Mouse (Mus musculus): ENCODE measurements around the gene Taar8c.
"Not testable (repeated sequence)": the region's sequence is repeated elsewhere in the genome, so short reads cannot be mapped to it uniquely, and the experiment has no call there.

Gene Taar8c

GRCm38 (mm10) chr10:24086555-24086954, 15.2 kb downstream of the Taar8c start:
- TF ChIP-seq GATA4 (IDR thresholded peaks at IDR 0.05; ENCODE audit: insufficient replicate concordance, low read length): no peak

GRCm38 (mm10) chr10:24085936-24086335, 15.8 kb downstream of the Taar8c start:
- no peak for TF ChIP-seq GATA4 (IDR thresholded peaks at IDR 0.05; ENCODE audit: insufficient replicate concordance, low read length)

DNA sequence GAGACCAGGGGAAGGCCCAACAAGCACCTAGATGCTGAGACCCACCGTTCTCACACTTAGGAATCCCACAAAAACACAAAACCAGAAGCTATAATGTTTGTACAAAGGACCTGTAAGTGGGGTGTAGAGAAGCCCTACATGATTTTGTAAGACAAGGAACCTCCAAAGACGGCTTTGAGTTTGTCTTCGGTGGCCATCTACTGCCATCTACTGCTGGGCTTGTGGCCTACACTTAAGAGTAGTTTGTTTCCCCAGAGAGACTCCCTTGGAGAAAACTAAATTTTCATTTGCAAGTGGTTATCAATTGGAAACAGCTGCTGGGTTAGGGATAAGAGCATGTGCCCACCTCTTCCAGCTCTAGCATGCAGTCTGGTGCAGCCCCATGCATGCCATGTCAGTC, 21.5 kb downstream of the Taar8c start:
- no peak for TF ChIP-seq GATA4 (IDR thresholded peaks at IDR 0.05; ENCODE audit: insufficient replicate concordance, low read length)

GRCm38 (mm10) chr10:24076200-24076599, 25.5 kb downstream of the Taar8c start, which contains the start of gene Taar8a:
Gene Taar8a, plus strand, starts transcription at chr10:24076500.
- not testable (repeated sequence) for TF ChIP-seq GATA4 (IDR thresholded peaks at IDR 0.05; ENCODE audit: insufficient replicate concordance, low read length)

DNA sequence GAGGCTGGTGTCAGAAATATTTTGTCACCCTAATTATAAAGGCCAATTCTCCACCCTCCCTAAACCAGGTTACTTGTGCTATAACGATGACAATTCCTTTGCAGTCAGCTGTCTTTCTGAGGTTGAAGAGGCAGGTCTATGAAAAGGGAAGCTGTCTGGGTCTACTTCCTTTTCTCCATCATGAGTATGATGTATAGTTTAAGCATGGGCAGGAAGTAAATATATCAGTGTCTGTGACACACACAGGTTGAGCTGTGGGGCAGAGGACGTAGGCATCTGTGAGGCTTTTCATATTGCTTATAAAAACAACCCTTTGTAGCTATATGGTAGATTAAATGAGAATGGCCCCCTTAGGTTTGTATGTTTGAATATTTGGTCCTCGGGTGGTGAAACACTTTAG, 42.7 kb downstream of the Taar8c start:
- no peak for TF ChIP-seq GATA4 (IDR thresholded peaks at IDR 0.05; ENCODE audit: insufficient replicate concordance, low read length)

- no peak for TF ChIP-seq GATA4 (IDR thresholded peaks at IDR 0.05; ENCODE audit: insufficient replicate concordance, low read length)
Observed at GRCm38 (mm10) chr10:24052039-24052438, 49.7 kb downstream of the Taar8c start.

All from liver, adult (tissue).